Mouse (Mus musculus): ENCODE results near the gene Ywhae.

DNA sequence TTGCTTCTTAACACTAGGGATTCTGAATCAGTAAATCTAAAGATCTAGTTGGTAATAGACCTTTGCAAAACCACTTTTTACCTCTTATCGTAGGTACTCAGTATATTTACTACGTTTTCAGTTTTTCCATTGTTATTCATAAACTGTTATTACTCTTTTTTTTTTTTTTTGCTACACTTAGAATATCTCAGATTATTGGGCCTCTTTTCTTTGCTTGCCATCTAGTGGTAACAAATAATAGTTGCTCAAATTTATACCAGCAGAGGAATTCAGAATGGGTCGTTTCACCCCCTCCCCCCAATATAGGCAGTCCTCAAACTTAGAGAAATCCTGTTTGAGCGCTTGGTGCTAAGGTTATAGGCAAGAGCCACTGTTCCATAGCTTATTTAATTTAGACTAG lies 18.4 kb downstream of the Ywhae start:
- no peak for TF ChIP-seq POLR2A (IDR thresholded peaks at IDR 0.05; ENCODE audit: borderline replicate concordance, insufficient read depth, low read length)
- TF ChIP-seq CTCF (IDR thresholded peaks at IDR 0.05; ENCODE audit: borderline replicate concordance, insufficient read depth, low read depth, low read length): no peak
